Mouse (Mus musculus): ENCODE measurements around the gene Cnn3. TPM values are rescaled to one million over a fixed set of nuclear protein-coding genes. Genes with fewer than 3 reads are reported as not detected.

Gene Cnn3
- polyA plus RNA-seq, 1 experiment from 2014 or later, result 128 TPM

DNA sequence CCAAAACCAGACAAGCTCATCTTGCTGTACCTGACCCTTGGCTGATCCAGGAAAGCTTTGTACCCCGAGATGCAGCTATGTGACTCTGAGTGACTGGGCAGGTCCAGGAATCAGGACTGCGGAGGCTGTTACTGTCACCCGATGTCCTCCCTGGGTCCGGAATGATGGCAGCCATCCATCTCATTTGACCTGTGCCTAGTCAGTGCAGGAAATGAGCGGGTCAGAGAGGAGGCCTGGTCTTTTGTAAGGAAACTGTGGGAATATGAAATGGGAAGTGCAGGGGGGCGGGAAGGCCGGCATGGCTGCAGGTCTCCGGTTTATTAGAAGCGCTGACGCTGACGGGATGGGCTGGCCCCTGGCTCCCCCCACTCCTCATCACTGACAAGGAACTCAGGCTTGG is 45.4 kb downstream of the Cnn3 start:
- TF ChIP-seq CTCF (IDR thresholded peaks at IDR 0.05; ENCODE audit: low read depth) (no peak), EP300 (IDR thresholded peaks at IDR 0.05; ENCODE audit: low read depth) (no peak)
- Histone ChIP-seq H3K27me3 (ENCODE audit: insufficient read depth, low read length) (no peaks in the 10 kb centered on the region), H3K9ac (replicated peaks) (no peak overlapping the region), H3K36me3 (replicated peaks; ENCODE audit: insufficient read depth, low read length) (no peaks in the 10 kb centered on the region), H3K4me1 (ENCODE audit: insufficient read depth) (peaks cover 14% of the 10 kb centered on the region), H3K27ac (ENCODE audit: low read depth) (no peak overlapping the region), H3K9me3 (ENCODE audit: low read length) (no peaks in the 10 kb centered on the region), H3K4me2 (ENCODE audit: low read depth, low read length) (no peak overlapping the region), H3K4me3 (ENCODE audit: low read depth, low read length) (no peak overlapping the region)
- DNase-seq (no peak), ATAC-seq (no peak)
- 86% methylated on average over 11 of the region's 11 CpGs for WGBS (ENCODE audit: insufficient replicate concordance)

DNA sequence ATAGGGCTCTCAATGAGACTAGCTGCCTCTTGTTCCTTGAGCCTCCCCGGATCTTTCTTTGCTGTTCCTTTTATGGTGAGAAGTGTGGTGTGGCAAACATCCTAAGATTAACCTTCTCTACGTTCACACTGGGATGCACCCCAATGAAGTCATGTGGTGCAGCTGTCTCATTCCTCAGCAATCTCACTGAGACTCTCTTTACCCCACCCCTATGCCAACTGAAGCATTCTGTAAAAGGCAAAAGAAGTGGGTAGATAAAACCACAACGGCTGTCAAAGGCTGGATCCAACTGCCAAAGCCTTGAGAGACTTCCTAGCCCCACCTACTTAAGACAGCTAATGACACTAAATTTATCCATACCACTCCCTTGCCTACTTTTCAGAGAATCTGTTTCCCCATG is 48.4 kb downstream of the Cnn3 start:
- Histone ChIP-seq H3K36me3 (replicated peaks; ENCODE audit: insufficient read depth, low read length) (no peaks in the 10 kb centered on the region), H3K27me3 (ENCODE audit: insufficient read depth, low read length) (no peaks in the 10 kb centered on the region), H3K4me2 (ENCODE audit: low read depth, low read length) (no peak overlapping the region), H3K9me3 (ENCODE audit: low read length) (no peaks in the 10 kb centered on the region), H3K4me1 (ENCODE audit: insufficient read depth) (peaks cover 7% of the 10 kb centered on the region; the same call in 1 of the 2 replicates), H3K4me3 (ENCODE audit: low read depth, low read length) (no peak overlapping the region), H3K27ac (ENCODE audit: low read depth) (0 out of 2 replicates have a peak overlapping the region, but pooled peaks have one; percentile 42), H3K9ac (replicated peaks) (no peak overlapping the region)
- WGBS (ENCODE audit: insufficient replicate concordance), result 36% methylated on average over 3 of the region's 3 CpGs
- DNase-seq, result no peak
- peak; percentile 88 for ATAC-seq
- TF ChIP-seq EP300 (IDR thresholded peaks at IDR 0.05; ENCODE audit: low read depth) (peak; percentile 92), CTCF (IDR thresholded peaks at IDR 0.05; ENCODE audit: low read depth) (no peak)

DNA sequence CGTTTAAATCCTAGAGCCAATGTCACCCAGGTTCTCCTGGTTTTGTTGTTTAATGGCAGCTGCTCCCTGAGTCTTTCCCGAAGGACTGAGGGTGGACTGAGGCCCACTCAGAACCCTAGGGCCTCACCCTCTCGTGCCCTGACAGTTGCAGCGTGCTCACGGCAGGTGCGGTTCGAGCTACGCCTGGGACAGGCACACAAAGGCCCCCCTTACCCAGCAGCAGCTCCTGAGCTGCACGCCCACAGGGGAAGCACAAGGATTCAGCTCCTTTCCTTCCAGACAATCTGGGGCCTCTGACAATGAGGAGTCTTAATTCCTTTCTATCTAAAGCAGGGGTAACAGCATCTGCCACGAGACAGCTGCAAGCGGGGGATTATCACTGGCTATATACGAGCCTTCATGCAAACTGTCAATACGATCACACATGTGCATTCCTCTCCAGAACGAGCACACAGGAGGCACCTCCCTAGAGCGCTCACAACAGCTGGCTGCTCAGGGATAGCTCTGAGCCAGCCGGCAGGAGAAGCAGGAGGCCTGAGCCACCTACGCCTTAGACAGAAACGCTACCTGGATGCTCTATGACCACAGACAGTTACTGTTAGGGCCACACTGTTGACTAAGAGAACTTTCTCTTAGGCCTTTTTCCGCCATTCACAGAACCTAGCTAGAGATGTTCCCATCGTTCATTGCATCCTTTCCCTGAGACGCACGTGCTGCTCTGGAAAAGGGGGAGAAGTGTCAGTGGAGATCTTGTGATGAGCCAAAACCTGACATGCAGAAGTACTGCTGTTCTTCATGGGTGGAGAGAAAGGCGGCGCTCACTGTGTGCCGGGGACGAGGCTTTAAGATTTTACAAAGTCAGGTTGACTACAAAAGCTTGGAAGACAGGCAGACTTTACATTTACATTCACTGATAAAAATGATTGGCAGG is 54.0 kb downstream of the Cnn3 start:
- H3K4me2 ChIP-seq (ENCODE audit: low read depth, low read length), result no peak overlapping the region
- no peaks in the 10 kb centered on the region for H3K36me3 ChIP-seq (replicated peaks; ENCODE audit: insufficient read depth, low read length)
- H3K9ac ChIP-seq (replicated peaks), result no peak overlapping the region
- no peak overlapping the region for H3K27ac ChIP-seq (ENCODE audit: low read depth)
- no peak for DNase-seq
- H3K4me1 ChIP-seq (ENCODE audit: insufficient read depth), result peaks cover 7% of the 10 kb centered on the region; the same call in 1 of the 2 replicates
- 58% methylated on average over 26 of the region's 26 CpGs for WGBS (ENCODE audit: insufficient replicate concordance)
- ATAC-seq, result peak; percentile 74
- 0 out of 2 replicates have a peak, but pooled peaks have one; percentile 45 for TF ChIP-seq EP300 (IDR thresholded peaks at IDR 0.05; ENCODE audit: low read depth)
- no peak for TF ChIP-seq CTCF (IDR thresholded peaks at IDR 0.05; ENCODE audit: low read depth)
- H3K4me3 ChIP-seq (ENCODE audit: low read depth, low read length), result no peak overlapping the region
- H3K27me3 ChIP-seq (ENCODE audit: insufficient read depth, low read length), result no peaks in the 10 kb centered on the region
- no peaks in the 10 kb centered on the region for H3K9me3 ChIP-seq (ENCODE audit: low read length)

DNA sequence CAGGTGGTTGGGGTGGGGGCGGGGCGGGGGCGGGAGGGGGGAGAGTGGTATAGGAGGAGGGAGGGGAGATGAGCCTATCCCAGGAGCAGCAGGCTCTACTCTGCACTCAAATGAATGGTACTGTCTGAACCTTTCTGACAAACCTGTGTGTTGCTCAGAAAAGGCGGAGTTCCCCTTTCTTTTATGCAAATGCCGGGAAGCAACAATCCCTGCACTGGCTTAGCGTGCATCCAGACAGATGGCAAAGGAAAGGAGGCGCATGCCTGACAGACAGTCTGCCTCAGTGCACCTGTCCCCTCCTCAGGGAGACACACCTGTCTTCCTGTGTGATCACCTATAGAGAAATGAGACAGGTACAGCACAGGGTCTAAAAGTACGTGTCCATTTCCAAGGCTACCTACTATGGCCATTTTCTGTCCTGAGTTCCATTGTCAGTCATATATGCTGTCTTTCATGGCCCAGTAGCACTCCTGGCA is 54.7 kb downstream of the Cnn3 start:
- Histone ChIP-seq H3K4me1 (ENCODE audit: insufficient read depth) (0 out of 2 replicates have a peak, but pooled peaks cover 2% of the 10 kb centered on the region), H3K4me3 (ENCODE audit: low read depth, low read length) (no peak overlapping the region), H3K27ac (ENCODE audit: low read depth) (no peak overlapping the region), H3K27me3 (ENCODE audit: insufficient read depth, low read length) (no peaks in the 10 kb centered on the region), H3K4me2 (ENCODE audit: low read depth, low read length) (no peak overlapping the region), H3K9ac (replicated peaks) (no peak overlapping the region), H3K9me3 (ENCODE audit: low read length) (no peaks in the 10 kb centered on the region), H3K36me3 (replicated peaks; ENCODE audit: insufficient read depth, low read length) (no peaks in the 10 kb centered on the region)
- WGBS (ENCODE audit: insufficient replicate concordance), result 65% methylated on average over 7 of the region's 8 CpGs
- no peak for DNase-seq
- ATAC-seq, result no peak
- no peak for TF ChIP-seq EP300 (IDR thresholded peaks at IDR 0.05; ENCODE audit: low read depth)

DNA sequence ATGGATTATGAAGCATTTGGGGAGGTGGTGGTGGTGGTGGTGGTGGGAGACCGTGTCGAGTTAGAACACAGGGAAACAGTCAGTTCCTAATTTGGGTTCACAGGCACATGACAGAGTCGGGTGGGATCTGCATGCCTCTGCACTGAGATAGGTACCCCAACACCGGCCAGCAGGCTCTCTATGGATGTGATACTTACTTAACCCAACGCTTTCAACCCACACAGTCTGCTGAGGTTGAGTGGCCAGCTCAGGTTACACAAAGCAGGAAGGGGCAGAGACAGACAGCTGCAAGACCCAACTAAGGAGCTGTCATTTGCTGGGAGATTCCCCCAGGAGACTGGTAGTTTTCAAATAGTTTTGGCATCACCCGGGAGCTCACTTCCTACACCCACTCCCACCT is 55.3 kb downstream of the Cnn3 start:
- ATAC-seq (no peak), DNase-seq (no peak)
- H3K4me3 ChIP-seq (ENCODE audit: low read depth, low read length), result no peak overlapping the region
- 0 out of 2 replicates have a peak, but pooled peaks cover under 1% of the 10 kb centered on the region for H3K4me1 ChIP-seq (ENCODE audit: insufficient read depth)
- TF ChIP-seq EP300 (IDR thresholded peaks at IDR 0.05; ENCODE audit: low read depth) (no peak), CTCF (IDR thresholded peaks at IDR 0.05; ENCODE audit: low read depth) (no peak)
- H3K4me2 ChIP-seq (ENCODE audit: low read depth, low read length), result no peak overlapping the region
- no peak overlapping the region for H3K27ac ChIP-seq (ENCODE audit: low read depth)
- H3K27me3 ChIP-seq (ENCODE audit: insufficient read depth, low read length), result no peaks in the 10 kb centered on the region
- no peaks in the 10 kb centered on the region for H3K9me3 ChIP-seq (ENCODE audit: low read length)
- H3K36me3 ChIP-seq (replicated peaks; ENCODE audit: insufficient read depth, low read length), result no peaks in the 10 kb centered on the region
- WGBS (ENCODE audit: insufficient replicate concordance), result 41% methylated on average over 6 of the region's 6 CpGs
- H3K9ac ChIP-seq (replicated peaks), result no peak overlapping the region

DNA sequence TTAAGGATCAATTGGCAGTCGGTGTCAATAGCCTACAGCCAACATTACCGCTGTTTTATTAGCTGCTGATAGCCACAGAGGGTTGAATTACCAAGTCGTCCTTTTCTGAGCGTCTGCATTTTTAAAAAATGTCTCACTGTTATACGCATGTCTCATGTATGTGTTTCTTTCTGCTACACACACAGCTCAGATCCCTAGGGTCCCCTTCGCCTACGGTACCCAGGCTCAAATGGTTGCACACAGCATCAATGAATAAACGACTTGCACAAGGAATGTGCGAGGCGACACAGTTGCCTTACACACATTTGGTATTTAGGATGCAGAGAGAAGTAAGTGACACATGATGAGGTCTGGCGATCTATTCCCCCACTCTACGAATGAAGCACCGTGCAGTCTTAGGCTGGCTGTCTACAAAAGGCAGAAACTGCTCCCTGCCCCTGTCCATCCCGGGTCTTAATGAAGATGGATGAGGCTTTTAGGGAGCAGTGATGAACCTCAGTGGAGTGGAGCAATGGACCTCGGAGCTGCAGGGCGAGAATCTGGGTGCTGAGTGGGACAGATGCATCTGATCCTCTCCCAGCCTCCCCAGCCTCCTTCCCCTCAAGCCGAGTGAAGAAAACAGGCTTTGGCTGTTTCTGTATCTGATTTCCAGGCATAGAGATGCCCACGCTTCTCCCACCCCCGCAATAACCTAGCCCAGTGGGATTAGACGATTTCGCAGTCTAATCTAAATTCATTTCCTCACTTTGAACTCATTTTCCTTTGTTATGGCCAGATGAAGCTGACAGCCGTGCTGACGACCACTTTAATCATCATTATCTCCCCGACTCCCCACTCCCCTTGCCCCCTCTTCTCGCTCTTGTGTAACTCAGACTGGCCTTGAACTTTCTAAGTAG is 57.2 kb downstream of the Cnn3 start:
- H3K27ac ChIP-seq (ENCODE audit: low read depth), result no peak overlapping the region
- no peaks in the 10 kb centered on the region for H3K4me1 ChIP-seq (ENCODE audit: insufficient read depth)
- H3K4me2 ChIP-seq (ENCODE audit: low read depth, low read length), result no peak overlapping the region
- H3K36me3 ChIP-seq (replicated peaks; ENCODE audit: insufficient read depth, low read length), result no peaks in the 10 kb centered on the region
- H3K4me3 ChIP-seq (ENCODE audit: low read depth, low read length), result no peak overlapping the region
- no peak overlapping the region for H3K9ac ChIP-seq (replicated peaks)
- DNase-seq, result no peak
- WGBS (ENCODE audit: insufficient replicate concordance), result 73% methylated on average over 25 of the region's 25 CpGs
- no peak for TF ChIP-seq EP300 (IDR thresholded peaks at IDR 0.05; ENCODE audit: low read depth)
- TF ChIP-seq CTCF (IDR thresholded peaks at IDR 0.05; ENCODE audit: low read depth), result no peak
- no peaks in the 10 kb centered on the region for H3K9me3 ChIP-seq (ENCODE audit: low read length)
- no peak for ATAC-seq
- H3K27me3 ChIP-seq (ENCODE audit: insufficient read depth, low read length), result no peaks in the 10 kb centered on the region

Data from liver, postnatal 0 days (tissue).